Mouse (Mus musculus) embryonic facial prominence, embryonic 10.5 days (tissue): ENCODE data around the gene Canx. TPM values are rescaled to one million over a fixed set of nuclear protein-coding genes. Genes with fewer than 3 reads are reported as not detected.

Experiments used
- microRNA counts: library from miRNA; unstranded; fragments of <30 nt; microRNA quantifications from one replicate; lab custom pipeline; 2017
- microRNA-seq: library from miRNA; unstranded; fragments of <30 nt; microRNA quantifications from one replicate; pipeline ENCODE4, GENCODE M21; 2017
- polyA plus RNA-seq: library from polyadenylated mRNA; unstranded; fragments of >200 nt; fragmentation: Nextera tagmentation; extraction: Ambion mirVana; gene quantifications from 2 replicates; pipeline ENCODE4 v1.2.1, GENCODE M21; 2016

Canx gene
- polyA plus RNA-seq, 1 experiment from 2014 or later = 318 TPM

MicroRNAs within 50 kb of the gene (microRNA counts, 519-probe panel; counts per million panel counts)
- microRNA mmu-miR-804 (lab: Ali Mortazavi, UCI) = 5,251 counts per million, percentile 89 among the panel's probes with 10 or more counts

Small RNA genes within 50 kb of the gene (microRNA-seq; reads per million reads assigned to microRNA genes)
- gene Mir804 = not detected

Other genes starting within 250 kb of the Canx start
- 35.7 and 36.9 TPM in 2 replicates for gene Tbc1d9b, start 194.3 kb downstream of the Canx start, polyA plus RNA-seq
- gene Mrnip, start 151.2 kb downstream of the Canx start, polyA plus RNA-seq = 24.1 and 27.3 TPM in 2 replicates
- 130 and 131 TPM in 2 replicates for gene Sqstm1, start 114.8 kb downstream of the Canx start, polyA plus RNA-seq
- gene Mgat4b, start 114.8 kb downstream of the Canx start, polyA plus RNA-seq = 22.6 and 23.5 TPM in 2 replicates
- 0.75 and 1.4 TPM in 2 replicates for gene Ltc4s, start 87.1 kb downstream of the Canx start, polyA plus RNA-seq
- 6.7 and 7.2 TPM in 2 replicates for gene Maml1, start 33.4 kb downstream of the Canx start, polyA plus RNA-seq
- 0.52 TPM in 1 of 2 replicates, not detected in the other for gene Cby3, start 28.8 kb upstream of the Canx start, polyA plus RNA-seq
- 611 and 614 TPM in 2 replicates for gene Hnrnph1, start 51.3 kb upstream of the Canx start, polyA plus RNA-seq
- 21.8 and 27.0 TPM in 2 replicates for gene Rufy1, start 105.5 kb upstream of the Canx start, polyA plus RNA-seq